Mouse (Mus musculus): ENCODE measurements at regions not wholly inside any gene's neighbourhood (a gene's known extent, or its start where the extent isn't known, plus 50 kb on each side); places are given as distances from the start of the nearest gene placed in this dataset.

DNA sequence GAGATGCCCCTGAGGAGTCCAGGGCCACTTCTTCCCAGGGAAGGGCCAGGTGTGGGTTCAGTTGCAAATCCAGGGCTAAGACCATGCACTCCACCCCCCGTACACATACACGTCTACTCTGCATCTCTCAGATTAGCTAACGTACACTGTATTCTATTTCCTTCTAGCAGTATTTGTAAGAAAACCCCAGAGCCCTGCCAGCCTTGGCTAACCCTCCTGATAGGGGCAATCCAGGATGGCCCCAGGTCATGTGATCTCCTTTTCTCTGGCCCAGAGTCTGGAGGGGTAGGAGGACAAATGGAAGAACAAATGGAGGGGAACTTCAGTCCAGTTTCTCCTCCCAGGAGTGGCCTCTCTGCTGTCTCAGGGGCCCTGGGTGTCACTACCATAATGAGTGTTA, 98.9 kb downstream of the 1810010D01Rik start:
- 0 out of 2 replicates have a peak, but pooled peaks cover 3% of the 10 kb centered on the region for H3K4me1 ChIP-seq (ENCODE audit: control insufficient read depth, insufficient read depth, low read length)
- no peak overlapping the region for H3K4me3 ChIP-seq (replicated peaks; ENCODE audit: low read depth, low read length)
- no peak for DNase-seq
- H3K27ac ChIP-seq (replicated peaks; ENCODE audit: low read depth, low read length) = no peak overlapping the region
- ATAC-seq (ENCODE audit: low FRiP score, low TSS enrichment) = no peak
- WGBS = 89% methylated on average over 3 of the region's 3 CpGs
- H3K4me2 ChIP-seq (ENCODE audit: low read length) = no peak overlapping the region
- no peaks in the 10 kb centered on the region for H3K36me3 ChIP-seq (ENCODE audit: control insufficient read depth, insufficient read depth, low read length)
- no peaks in the 10 kb centered on the region for H3K9me3 ChIP-seq (ENCODE audit: control insufficient read depth, low read length)
- H3K27me3 ChIP-seq (ENCODE audit: control insufficient read depth, insufficient read depth, low read length) = no peaks in the 10 kb centered on the region
- H3K9ac ChIP-seq (replicated peaks; ENCODE audit: low read length) = no peak overlapping the region

DNA sequence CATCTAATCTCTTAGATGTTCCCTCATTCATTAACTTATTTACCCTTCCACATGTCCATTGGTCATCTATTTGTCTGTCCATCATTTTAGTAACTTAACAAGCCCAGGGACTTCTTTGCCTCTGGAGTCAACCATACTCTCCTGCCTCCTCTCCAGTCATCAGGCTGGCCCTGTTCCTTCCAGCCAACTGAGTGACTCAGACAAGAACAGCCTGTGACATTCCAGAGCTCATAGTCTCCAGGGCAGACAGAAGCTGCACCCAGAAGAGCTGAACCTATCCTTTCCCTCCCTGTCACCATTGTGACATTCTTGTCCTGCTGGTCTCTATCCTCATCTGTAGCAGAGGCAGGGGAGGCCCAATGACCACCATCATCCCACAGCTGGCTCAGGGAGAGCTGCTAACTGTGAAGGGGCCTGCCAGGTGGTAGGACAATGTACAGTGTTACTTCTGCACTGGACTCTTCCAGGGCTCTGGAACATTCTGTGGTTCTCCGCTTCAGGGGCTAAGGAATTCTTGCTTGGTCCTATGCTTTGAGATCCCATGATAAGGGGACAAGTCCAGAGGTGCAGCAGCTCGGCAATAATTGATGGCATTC, 100.2 kb downstream of the 1810010D01Rik start:
- H3K27me3 ChIP-seq (ENCODE audit: control insufficient read depth, insufficient read depth, low read length) = no peaks in the 10 kb centered on the region
- ATAC-seq (ENCODE audit: low FRiP score, low TSS enrichment) = no peak
- no peak overlapping the region for H3K27ac ChIP-seq (replicated peaks; ENCODE audit: low read depth, low read length)

DNA sequence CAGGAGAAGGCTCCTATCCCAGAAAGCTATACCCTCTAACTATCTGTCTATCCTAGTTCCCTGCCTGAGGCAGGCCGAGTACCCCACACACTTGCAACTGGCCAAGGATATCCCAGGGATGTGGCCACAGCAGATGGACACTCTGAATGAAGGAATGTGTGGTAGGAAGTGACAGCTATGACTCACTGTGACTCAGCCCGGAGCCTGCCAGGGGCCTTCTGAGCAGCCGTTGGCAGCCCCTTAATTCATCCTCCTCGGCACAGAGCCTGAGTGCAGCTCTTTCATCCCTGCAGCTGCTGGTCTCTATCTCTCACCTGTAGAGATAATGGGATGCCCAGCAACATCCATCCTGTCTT, 101.4 kb downstream of the 1810010D01Rik start:
- H3K27ac ChIP-seq (replicated peaks; ENCODE audit: low read depth, low read length) = no peak overlapping the region
- WGBS = 88% methylated on average over 4 of the region's 4 CpGs
- DNase-seq (no peak), ATAC-seq (ENCODE audit: low FRiP score, low TSS enrichment) (no peak)
- no peaks in the 10 kb centered on the region for H3K36me3 ChIP-seq (ENCODE audit: control insufficient read depth, insufficient read depth, low read length)
- no peak overlapping the region for H3K4me3 ChIP-seq (replicated peaks; ENCODE audit: low read depth, low read length)
- H3K4me1 ChIP-seq (ENCODE audit: control insufficient read depth, insufficient read depth, low read length) = 0 out of 2 replicates have a peak, but pooled peaks cover 3% of the 10 kb centered on the region
- no peaks in the 10 kb centered on the region for H3K9me3 ChIP-seq (ENCODE audit: control insufficient read depth, low read length)
- no peak overlapping the region for H3K4me2 ChIP-seq (ENCODE audit: low read length)
- H3K9ac ChIP-seq (replicated peaks; ENCODE audit: low read length) = no peak overlapping the region
- H3K27me3 ChIP-seq (ENCODE audit: control insufficient read depth, insufficient read depth, low read length) = no peaks in the 10 kb centered on the region

More for the DNA sequence above, 100.2 kb downstream of the 1810010D01Rik start:
- Histone ChIP-seq H3K9ac (replicated peaks; ENCODE audit: low read length) (no peak overlapping the region), H3K9me3 (ENCODE audit: control insufficient read depth, low read length) (no peaks in the 10 kb centered on the region), H3K36me3 (ENCODE audit: control insufficient read depth, insufficient read depth, low read length) (no peaks in the 10 kb centered on the region), H3K4me3 (replicated peaks; ENCODE audit: low read depth, low read length) (no peak overlapping the region), H3K4me2 (ENCODE audit: low read length) (no peak overlapping the region), H3K4me1 (ENCODE audit: control insufficient read depth, insufficient read depth, low read length) (0 out of 2 replicates have a peak, but pooled peaks cover 3% of the 10 kb centered on the region)
- DNase-seq = no peak
- 86% methylated on average over 2 of the region's 2 CpGs for WGBS

DNA sequence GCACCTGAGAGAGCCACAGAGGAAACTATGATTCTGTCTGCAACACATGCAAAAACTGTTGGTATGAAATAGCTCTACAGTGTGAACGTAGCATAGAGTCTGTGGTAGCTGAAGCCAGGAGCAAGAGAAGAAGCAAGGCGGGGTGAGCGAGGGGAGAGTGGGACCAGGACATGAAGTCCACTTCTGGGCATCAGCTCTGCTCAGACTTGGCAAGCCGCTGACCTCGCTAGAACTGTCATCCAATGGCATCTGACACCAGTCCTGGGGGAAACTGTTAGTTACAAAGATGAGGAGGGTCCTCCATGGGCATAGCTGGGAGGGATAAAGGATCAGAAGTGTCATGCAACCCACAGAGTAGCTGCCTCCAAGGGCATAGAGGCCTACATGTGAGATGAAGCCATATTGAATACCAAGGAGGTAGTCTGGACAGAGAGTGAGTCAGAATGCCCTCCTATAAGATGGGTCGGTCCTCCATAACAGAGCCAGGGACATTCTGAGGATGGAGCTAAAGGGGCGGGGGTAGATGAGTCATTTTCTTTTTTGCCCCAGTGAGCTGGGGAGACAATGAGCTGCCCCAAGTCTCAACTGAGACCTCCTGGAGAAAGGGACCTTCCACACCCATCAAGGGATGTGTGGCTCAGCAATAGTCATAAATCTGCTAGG, 102.0 kb downstream of the 1810010D01Rik start:
- Histone ChIP-seq H3K9me3 (ENCODE audit: control insufficient read depth, low read length) (no peaks in the 10 kb centered on the region), H3K27me3 (ENCODE audit: control insufficient read depth, insufficient read depth, low read length) (no peaks in the 10 kb centered on the region), H3K9ac (replicated peaks; ENCODE audit: low read length) (no peak overlapping the region), H3K4me3 (replicated peaks; ENCODE audit: low read depth, low read length) (no peak overlapping the region), H3K27ac (replicated peaks; ENCODE audit: low read depth, low read length) (no peak overlapping the region), H3K4me1 (ENCODE audit: control insufficient read depth, insufficient read depth, low read length) (0 out of 2 replicates have a peak, but pooled peaks cover 3% of the 10 kb centered on the region), H3K36me3 (ENCODE audit: control insufficient read depth, insufficient read depth, low read length) (no peaks in the 10 kb centered on the region), H3K4me2 (ENCODE audit: low read length) (no peak overlapping the region)
- no peak for ATAC-seq (ENCODE audit: low FRiP score, low TSS enrichment)
- WGBS = 88% methylated on average over 7 of the region's 7 CpGs
- DNase-seq = no peak

DNA sequence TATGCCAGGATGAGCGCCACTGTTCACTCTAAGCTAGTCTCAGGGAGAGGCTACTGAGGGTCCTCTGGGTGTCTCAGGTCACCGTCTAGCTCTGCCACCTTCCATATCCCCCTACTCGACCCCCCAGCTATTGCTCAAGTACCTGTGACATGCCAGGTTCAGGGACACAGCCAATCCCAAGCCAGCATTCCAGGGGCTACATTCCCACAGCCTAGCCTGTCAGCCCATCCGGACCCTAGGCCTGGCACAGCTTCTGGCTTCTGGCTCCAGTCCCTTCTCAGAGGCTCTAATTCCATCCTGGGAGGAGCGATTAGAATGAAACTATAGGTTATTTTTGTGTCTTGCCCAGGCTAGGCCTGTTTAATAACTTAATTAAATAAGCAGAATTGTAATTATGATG, 105.2 kb downstream of the 1810010D01Rik start:
- Histone ChIP-seq H3K27ac (replicated peaks; ENCODE audit: low read depth, low read length) (no peak overlapping the region), H3K4me1 (ENCODE audit: control insufficient read depth, insufficient read depth, low read length) (no peaks in the 10 kb centered on the region), H3K4me3 (replicated peaks; ENCODE audit: low read depth, low read length) (no peak overlapping the region), H3K36me3 (ENCODE audit: control insufficient read depth, insufficient read depth, low read length) (no peaks in the 10 kb centered on the region), H3K27me3 (ENCODE audit: control insufficient read depth, insufficient read depth, low read length) (no peaks in the 10 kb centered on the region), H3K9ac (replicated peaks; ENCODE audit: low read length) (no peak overlapping the region), H3K4me2 (ENCODE audit: low read length) (no peak overlapping the region), H3K9me3 (ENCODE audit: control insufficient read depth, low read length) (no peaks in the 10 kb centered on the region)
- 76% methylated on average over 5 of the region's 5 CpGs for WGBS
- ATAC-seq (ENCODE audit: low FRiP score, low TSS enrichment) (no peak), DNase-seq (no peak)

DNA sequence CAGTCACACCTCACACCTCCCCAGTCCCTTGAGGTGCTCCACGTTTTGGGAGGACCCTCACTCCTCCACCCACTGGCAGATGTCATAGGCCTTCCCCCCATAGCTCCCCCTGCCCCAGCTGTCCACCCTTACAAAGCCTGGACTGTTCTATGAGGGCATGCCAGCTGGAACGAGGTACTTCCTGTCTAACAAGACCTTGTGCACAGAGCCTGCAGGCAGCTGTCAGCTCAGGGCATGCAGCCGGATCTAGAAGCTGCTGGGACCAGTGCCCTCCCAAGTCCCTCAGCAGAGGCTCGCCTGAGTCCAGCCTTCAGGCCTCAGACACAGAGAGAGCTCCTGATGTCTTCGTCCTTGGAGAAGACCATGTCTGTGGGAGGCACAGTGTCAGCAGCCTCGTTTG, 105.7 kb downstream of the 1810010D01Rik start:
- H3K4me3 ChIP-seq (replicated peaks; ENCODE audit: low read depth, low read length) = no peak overlapping the region
- H3K36me3 ChIP-seq (ENCODE audit: control insufficient read depth, insufficient read depth, low read length) = no peaks in the 10 kb centered on the region
- H3K4me2 ChIP-seq (ENCODE audit: low read length) = no peak overlapping the region
- H3K27ac ChIP-seq (replicated peaks; ENCODE audit: low read depth, low read length) = no peak overlapping the region
- no peaks in the 10 kb centered on the region for H3K27me3 ChIP-seq (ENCODE audit: control insufficient read depth, insufficient read depth, low read length)
- DNase-seq (no peak), ATAC-seq (ENCODE audit: low FRiP score, low TSS enrichment) (no peak)
- no peaks in the 10 kb centered on the region for H3K4me1 ChIP-seq (ENCODE audit: control insufficient read depth, insufficient read depth, low read length)
- no peaks in the 10 kb centered on the region for H3K9me3 ChIP-seq (ENCODE audit: control insufficient read depth, low read length)
- no peak overlapping the region for H3K9ac ChIP-seq (replicated peaks; ENCODE audit: low read length)
- 70% methylated on average over 6 of the region's 6 CpGs for WGBS

DNA sequence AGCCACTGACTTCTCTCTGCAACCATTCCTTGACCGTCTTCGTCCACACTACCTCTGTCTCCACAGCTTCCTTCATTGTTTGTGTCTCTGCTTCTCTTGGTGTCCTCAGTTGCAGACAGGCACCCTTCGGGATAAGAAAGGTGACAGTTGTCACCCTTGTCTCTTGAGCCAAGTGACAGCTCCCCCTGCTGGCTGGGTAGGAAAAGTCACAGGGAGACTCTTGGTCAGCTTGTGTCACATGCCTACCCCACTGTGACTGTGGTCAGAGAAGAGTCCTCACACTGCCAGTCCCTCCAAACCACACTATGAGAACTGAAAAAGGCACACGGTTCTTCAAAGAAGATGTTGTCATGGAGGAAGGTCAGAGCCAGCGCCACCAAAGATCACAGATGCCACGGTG, 109.6 kb downstream of the 1810010D01Rik start:
- H3K36me3 ChIP-seq (ENCODE audit: control insufficient read depth, insufficient read depth, low read length) = no peaks in the 10 kb centered on the region
- no peaks in the 10 kb centered on the region for H3K9me3 ChIP-seq (ENCODE audit: control insufficient read depth, low read length)
- H3K4me3 ChIP-seq (replicated peaks; ENCODE audit: low read depth, low read length) = no peak overlapping the region
- ATAC-seq (ENCODE audit: low FRiP score, low TSS enrichment) (no peak), DNase-seq (no peak)
- H3K4me1 ChIP-seq (ENCODE audit: control insufficient read depth, insufficient read depth, low read length) = no peaks in the 10 kb centered on the region
- H3K27ac ChIP-seq (replicated peaks; ENCODE audit: low read depth, low read length) = no peak overlapping the region
- no peak overlapping the region for H3K9ac ChIP-seq (replicated peaks; ENCODE audit: low read length)
- no peak overlapping the region for H3K4me2 ChIP-seq (ENCODE audit: low read length)
- WGBS = 90% methylated on average over 6 of the region's 6 CpGs
- H3K27me3 ChIP-seq (ENCODE audit: control insufficient read depth, insufficient read depth, low read length) = no peaks in the 10 kb centered on the region

DNA sequence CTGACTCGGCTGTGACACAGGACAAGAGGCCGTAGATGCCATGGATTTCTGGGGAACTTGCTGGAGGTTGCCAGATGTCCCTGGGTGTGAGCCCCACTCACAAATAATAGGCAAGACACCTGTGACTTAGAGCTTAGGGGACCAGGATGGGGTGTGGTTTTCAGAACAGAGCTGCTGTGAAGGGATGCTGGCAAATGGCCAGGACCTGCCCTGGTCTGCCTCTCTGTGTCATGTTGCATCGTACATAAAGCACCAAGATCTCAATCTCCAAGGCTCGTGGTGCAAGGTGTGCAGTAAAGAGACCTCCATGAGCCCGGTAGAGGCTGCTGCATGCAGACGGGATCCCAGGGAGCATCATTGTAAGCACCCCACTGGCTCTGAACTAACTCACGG, 113.8 kb downstream of the 1810010D01Rik start:
- Histone ChIP-seq H3K4me1 (ENCODE audit: control insufficient read depth, insufficient read depth, low read length) (no peaks in the 10 kb centered on the region), H3K27ac (replicated peaks; ENCODE audit: low read depth, low read length) (no peak overlapping the region), H3K9me3 (ENCODE audit: control insufficient read depth, low read length) (no peaks in the 10 kb centered on the region), H3K27me3 (ENCODE audit: control insufficient read depth, insufficient read depth, low read length) (no peaks in the 10 kb centered on the region), H3K9ac (replicated peaks; ENCODE audit: low read length) (no peak overlapping the region), H3K4me2 (ENCODE audit: low read length) (no peak overlapping the region), H3K4me3 (replicated peaks; ENCODE audit: low read depth, low read length) (no peak overlapping the region), H3K36me3 (ENCODE audit: control insufficient read depth, insufficient read depth, low read length) (no peaks in the 10 kb centered on the region)
- 73% methylated on average over 7 of the region's 7 CpGs for WGBS
- no peak for ATAC-seq (ENCODE audit: low FRiP score, low TSS enrichment)
- no peak for DNase-seq

DNA sequence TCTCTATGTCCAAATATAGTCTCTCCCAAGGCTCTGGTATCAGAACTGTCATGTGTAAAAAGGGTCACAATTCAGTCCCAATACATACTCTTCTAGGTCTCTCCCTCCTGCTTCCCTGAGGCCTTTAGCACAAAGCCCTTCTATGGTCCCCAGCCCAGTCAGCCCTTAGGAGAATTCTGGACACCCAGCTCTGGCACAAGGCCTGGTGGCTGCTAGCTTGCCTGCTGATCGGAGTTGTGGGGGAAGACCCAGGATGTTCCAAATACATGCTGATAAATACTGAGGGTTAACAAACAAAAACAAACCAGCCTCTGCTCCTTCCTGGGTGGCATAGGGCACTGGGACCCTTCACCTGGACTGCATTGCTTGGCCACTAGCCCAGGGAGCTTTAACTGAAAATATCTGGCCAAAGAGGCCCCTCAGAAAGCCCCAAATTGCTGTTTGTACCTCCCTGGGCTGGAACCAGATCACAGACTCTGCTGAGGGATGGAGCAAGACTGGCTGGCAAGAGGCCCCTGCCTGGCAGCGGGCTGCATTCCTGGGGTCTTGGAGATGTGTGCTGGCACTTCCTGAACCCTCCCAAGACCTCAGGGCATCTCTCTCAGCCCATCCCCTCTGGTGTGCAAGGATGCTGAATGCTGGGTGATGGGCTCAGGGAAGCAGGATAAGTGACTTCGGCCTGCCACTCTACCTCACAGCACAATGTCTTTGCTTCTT, 114.3 kb downstream of the 1810010D01Rik start:
- no peaks in the 10 kb centered on the region for H3K9me3 ChIP-seq (ENCODE audit: control insufficient read depth, low read length)
- DNase-seq = peak; percentile 36
- H3K9ac ChIP-seq (replicated peaks; ENCODE audit: low read length) = no peak overlapping the region
- no peak overlapping the region for H3K27ac ChIP-seq (replicated peaks; ENCODE audit: low read depth, low read length)
- H3K27me3 ChIP-seq (ENCODE audit: control insufficient read depth, insufficient read depth, low read length) = no peaks in the 10 kb centered on the region
- WGBS = 87% methylated on average over 3 of the region's 3 CpGs
- ATAC-seq (ENCODE audit: low FRiP score, low TSS enrichment) = no peak
- H3K36me3 ChIP-seq (ENCODE audit: control insufficient read depth, insufficient read depth, low read length) = no peaks in the 10 kb centered on the region
- H3K4me3 ChIP-seq (replicated peaks; ENCODE audit: low read depth, low read length) = no peak overlapping the region
- no peak overlapping the region for H3K4me2 ChIP-seq (ENCODE audit: low read length)
- no peaks in the 10 kb centered on the region for H3K4me1 ChIP-seq (ENCODE audit: control insufficient read depth, insufficient read depth, low read length)
